In genomic region chr15:61541643-61542042, GRCm38 (mm10) we compare ENCODE assay signal across 11 mouse cellular contexts.
"Had no signal": no experiment of that assay in that cellular context is flagged by ENCODE, and none has a peak within 500 bp of the region (broad histone marks: within the 10 kb centered on the region; RNA-seq: fewer than 3 reads in every experiment).

No protein-coding gene starts in this region.

- H3K9ac ChIP-seq: intestine, embryonic 15.5 days; kidney, embryonic 15.5 days; limb, embryonic 13.5 days; liver, embryonic 14.5 days; midbrain, embryonic 12.5 days; neural tube, embryonic 15.5 days; stomach, embryonic 15.5 days had no signal

- H3K4me2 ChIP-seq: intestine, embryonic 15.5 days; kidney, embryonic 15.5 days; limb, embryonic 13.5 days; midbrain, embryonic 12.5 days; neural tube, embryonic 15.5 days; stomach, embryonic 15.5 days had no signal

- H3K27ac ChIP-seq: intestine, embryonic 15.5 days; limb, embryonic 13.5 days; liver, embryonic 14.5 days; midbrain, embryonic 12.5 days; neural tube, embryonic 15.5 days had no signal

- H3K4me1 ChIP-seq: limb, embryonic 13.5 days; midbrain, embryonic 12.5 days; stomach, embryonic 15.5 days had no signal

- H3K36me3 ChIP-seq: intestine, embryonic 15.5 days; kidney, embryonic 15.5 days; limb, embryonic 13.5 days; midbrain, embryonic 12.5 days; neural tube, embryonic 15.5 days; stomach, embryonic 15.5 days had no signal

- H3K27me3 ChIP-seq: intestine, embryonic 15.5 days; kidney, embryonic 15.5 days; limb, embryonic 13.5 days; midbrain, embryonic 12.5 days; neural tube, embryonic 15.5 days; stomach, embryonic 15.5 days had no signal

- DNase-seq: kidney, adult 2 months; kidney, postnatal 14 days; left cerebral cortex, postnatal 4 days; right cerebral cortex, adult 18-20 months had no signal

- H3K4me3 ChIP-seq: intestine, embryonic 15.5 days; kidney, embryonic 15.5 days; limb, embryonic 13.5 days; midbrain, embryonic 12.5 days; neural tube, embryonic 15.5 days; stomach, embryonic 15.5 days had no signal

- H3K9me3 ChIP-seq: intestine, embryonic 15.5 days; kidney, embryonic 15.5 days; limb, embryonic 13.5 days; midbrain, embryonic 12.5 days; neural tube, embryonic 15.5 days; stomach, embryonic 15.5 days had no signal
